Mouse (Mus musculus): ENCODE results near the gene Tbc1d10c.

DNA sequence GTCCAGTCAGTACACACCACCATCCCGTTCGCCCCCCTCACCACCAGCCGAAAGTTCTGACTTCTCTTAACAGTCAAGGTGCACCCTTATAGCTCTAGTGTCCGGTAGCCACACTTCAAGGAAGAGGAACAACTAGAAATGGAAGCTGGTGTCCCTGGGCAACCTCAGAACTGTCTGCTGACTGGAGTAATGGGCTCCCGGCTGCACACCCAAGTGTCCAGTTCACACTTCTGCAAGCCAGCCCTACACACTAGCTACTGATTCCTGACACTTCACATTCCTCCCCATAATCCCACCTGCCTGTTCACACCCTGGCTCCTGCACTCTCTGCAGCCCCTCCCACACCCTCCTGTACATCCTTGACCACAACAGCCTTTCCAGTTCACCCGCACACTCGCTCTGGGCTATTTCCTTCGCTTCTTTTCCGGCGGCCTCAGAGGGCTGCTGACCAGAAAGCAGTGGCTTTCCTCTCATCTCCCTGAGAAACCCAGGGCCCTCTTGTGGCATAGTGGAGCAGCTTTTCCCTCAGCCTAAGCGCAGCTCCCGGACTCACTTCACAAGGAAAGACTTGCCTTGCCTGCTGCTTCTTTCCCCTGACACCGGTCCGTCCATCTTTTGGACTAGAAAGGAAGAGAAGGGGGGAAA lies 25.1 kb upstream of the Tbc1d10c start:
- TF ChIP-seq POLR2A (IDR thresholded peaks at IDR 0.05; ENCODE audit: low read depth, low read length) (no peak), CTCF (conservative IDR thresholded peaks at IDR 0.05; ENCODE audit: insufficient read depth, insufficient read length, low read depth, low read length) (peak; percentile 58; the same call in 1 of the 2 replicates)

Measured in kidney, adult 2 months (tissue).